Mouse (Mus musculus) MEL (cell line): Measurements from ENCODE around the gene Frem2.

Experiments
- CTCF ChIP-seq, 3 experiments: IDR thresholded peaks in 2 of 3; conservative IDR thresholded peaks in 1 of 3; 2 replicates each; pipeline ENCODE4 v1.5.1; 2011 to 2012; ENCODE audit warnings: low read length in 3 of 3, low read depth in 2 of 3, mild to moderate bottlenecking in 2 of 3, improper control_type of control experiment in 1 of 3, inconsistent platforms in 1 of 3, mixed read lengths in 1 of 3, moderate library complexity in 1 of 3; ENCODE audit not compliant: control insufficient read depth in 1 of 3, insufficient read depth in 1 of 3, poor library complexity in 1 of 3, severe bottlenecking in 1 of 3
- ETS1 ChIP-seq: IDR thresholded peaks from 2 replicates; pipeline ENCODE4 v1.6.1; 2012; ENCODE audit warnings: low read depth, mild to moderate bottlenecking, inconsistent platforms, low read length, improper control_type of control experiment, moderate library complexity
- MYB ChIP-seq: IDR thresholded peaks from 2 replicates; pipeline ENCODE4 v1.6.1; 2011; ENCODE audit warnings: mild to moderate bottlenecking, low read depth, low read length, improper control_type of control experiment
- POLR2A ChIP-seq, 2 experiments: IDR thresholded peaks; 2 replicates each; pipeline ENCODE4 v1.6.1; 2011 to 2012; ENCODE audit warnings: low read length in 2 of 2, mild to moderate bottlenecking in 2 of 2, control low read depth in 1 of 2, improper control_type of control experiment in 1 of 2, low read depth in 1 of 2, moderate library complexity in 1 of 2; ENCODE audit not compliant: control insufficient read depth in 1 of 2, insufficient read depth in 1 of 2, poor library complexity in 1 of 2

- TF ChIP-seq CTCF (IDR thresholded peaks at IDR 0.05 in 2 of 3, conservative IDR thresholded peaks at IDR 0.05 in 1 of 3; ENCODE audit: control insufficient read depth in 1 of 3, insufficient read depth in 1 of 3, low read depth in 2 of 3, low read length in 3 of 3, poor library complexity in 1 of 3, severe bottlenecking in 1 of 3) (no peak), ETS1 (no peak), MYB (no peak), POLR2A (IDR thresholded peaks at IDR 0.05; ENCODE audit: control insufficient read depth in 1 of 2, insufficient read depth in 1 of 2, low read depth in 1 of 2, low read length in 2 of 2, poor library complexity in 1 of 2) (no peak)
Observed at GRCm38 (mm10) chr3:53563746-53564145, 93.4 kb downstream of the Frem2 start.
